Mouse (Mus musculus) kidney, adult 2 months (tissue): Measurements from ENCODE around the gene Cdc20b.

Experiments used
- CTCF ChIP-seq: fragments of 200-500 bp; conservative IDR thresholded peaks from 2 replicates; pipeline ENCODE4 v1.5.1; 2011; ENCODE audit warnings: low read depth, mild to moderate bottlenecking, control low read depth, low read length, moderate library complexity, mixed read lengths; ENCODE audit not compliant: insufficient read depth, insufficient read length
- POLR2A ChIP-seq: fragments of 200-500 bp; IDR thresholded peaks from one replicate; pipeline ENCODE4 v1.6.1; 2011; ENCODE audit warnings: low read depth, low read length, control low read depth

DNA sequence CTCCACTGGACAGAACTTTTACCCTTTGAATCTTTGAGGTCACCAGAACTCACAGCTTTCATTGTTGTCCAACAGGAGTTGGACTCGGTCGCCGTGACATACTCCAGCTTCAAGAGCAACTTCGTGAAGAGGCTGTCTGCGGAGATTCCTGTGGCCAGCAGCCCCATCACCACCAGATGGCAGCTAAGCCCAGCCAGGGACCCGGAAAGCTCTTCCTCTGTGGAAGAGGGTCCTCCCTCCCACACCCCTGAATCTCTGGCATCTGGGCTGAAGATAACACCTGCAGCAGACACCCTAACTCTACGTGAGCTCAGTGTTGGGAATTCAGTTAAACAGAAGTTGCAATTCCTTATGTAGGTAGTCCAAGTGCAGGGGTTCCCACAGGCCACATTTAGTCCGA is 20.9 kb downstream of the Cdc20b start:
- peak; percentile 31; the same call in 1 of the 2 replicates for TF ChIP-seq CTCF
- TF ChIP-seq POLR2A = no peak
